Mouse (Mus musculus) embryonic fibroblast, embryonic 13.5 days (primary cell): ENCODE measurements at regions not wholly inside any gene's neighbourhood (a gene's known extent, or its start where the extent isn't known, plus 50 kb on each side); places are given as distances from the start of the nearest gene placed in this dataset.

ENCODE experiments used
- CTCF ChIP-seq: IDR thresholded peaks from 2 replicates; pipeline ENCODE4 v1.5.1; 2011; ENCODE audit warnings: mild to moderate bottlenecking, control low read depth, low read length, moderate library complexity, borderline replicate concordance; ENCODE audit not compliant: insufficient read depth
- POLR2A ChIP-seq: IDR thresholded peaks from 2 replicates; pipeline ENCODE4 v1.6.1; 2011; ENCODE audit warnings: low read depth, mild to moderate bottlenecking, control low read depth, low read length, moderate library complexity

DNA sequence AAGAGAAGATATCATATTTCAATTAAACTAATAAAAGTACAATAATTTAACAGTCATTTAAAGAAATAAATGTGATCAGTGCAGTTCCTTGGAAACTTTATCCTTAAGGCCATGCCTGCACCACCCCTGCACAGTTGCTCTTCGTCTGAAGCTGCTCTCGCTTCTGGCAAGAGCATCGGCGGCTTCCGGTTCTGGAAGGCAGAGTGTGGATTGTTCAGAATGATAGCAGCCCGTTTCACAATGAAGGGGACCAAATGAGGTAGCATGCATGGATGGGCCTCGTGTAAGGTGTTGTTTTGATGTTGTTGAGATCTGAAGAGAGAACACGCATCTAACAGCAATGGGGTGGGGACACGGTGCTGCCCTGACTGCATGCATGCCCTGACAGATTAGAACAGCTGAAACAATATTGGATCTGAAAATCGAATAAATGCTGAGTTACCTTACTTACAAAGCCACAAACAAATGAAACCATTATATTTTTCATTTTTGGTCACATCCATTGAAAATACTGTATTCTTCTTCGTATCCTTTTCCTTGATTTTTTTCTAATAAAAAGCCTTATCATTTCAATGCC lies 154.3 kb downstream of the Fam198b start:
- TF ChIP-seq CTCF (no peak), POLR2A (no peak)
